Mouse (Mus musculus) lung, adult 2 months (tissue): ENCODE data around the gene Gm45623. TPM values are rescaled to one million over a fixed set of nuclear protein-coding genes. Genes with fewer than 3 reads are reported as not detected.

ENCODE experiments used
- DNase-seq: peaks from one replicate; pipeline ENCODE4 v3.0.0; 2022
- H3K4me1 ChIP-seq: fragments of 200-500 bp; 2 replicates; pipeline ENCODE4 v1.6.1; 2011; ENCODE audit warnings: low read length; ENCODE audit not compliant: control insufficient read depth, insufficient read depth
- H3K4me3 ChIP-seq: fragments of 200-500 bp; replicated peaks from 2 replicates; pipeline ENCODE3; 2011; ENCODE audit warnings: low read depth, mild to moderate bottlenecking, control low read depth, low read length; ENCODE audit errors: extremely low read depth
- CTCF ChIP-seq: fragments of 200-500 bp; IDR thresholded peaks from 2 replicates; pipeline ENCODE4 v1.5.1; 2011; ENCODE audit warnings: mild to moderate bottlenecking, low read length, control low read depth; ENCODE audit not compliant: insufficient read depth
- POLR2A ChIP-seq: fragments of 200-500 bp; IDR thresholded peaks from 2 replicates; pipeline ENCODE4 v1.6.1; 2011; ENCODE audit warnings: low read depth, mild to moderate bottlenecking, control low read depth, low read length, borderline replicate concordance; ENCODE audit errors: extremely low read depth
- WGBS: fragments of 180-500 bp; shearing (Covaris S2); methylation state at CpG from one replicate; pipeline ENCODE4 v1.1.7; 2018; 5-methylcytosine and 5-hydroxymethylcytosine counted together
- polyA plus RNA-seq: library from polyadenylated mRNA; depleted of rRNA; stranded (reverse); fragments of >200 nt; gene quantifications from 2 replicates; pipeline ENCODE4 v1.2.3, GENCODE M21; 2012; rRNA removed

Gm45623 gene
- 0.07 and 0.12 TPM in 2 replicates for polyA plus RNA-seq

GRCm38 (mm10) chr13:56753192-56753951, at the start of gene Gm45623:
TSS of gene Gm45623 (minus strand) at chr13:56753827.
- peaks cover 4% of the 10 kb centered on the region; the same call in 1 of the 2 replicates for H3K4me1 ChIP-seq
- H3K4me3 ChIP-seq = no peak within 1 kb of the TSS
- TF ChIP-seq POLR2A (no peak), CTCF (no peak)
- 13% methylated on average over 71 of the region's 71 CpGs for WGBS
- DNase-seq = no peak

- TF ChIP-seq CTCF (no peak), POLR2A (no peak)
- no peak overlapping the region for H3K4me3 ChIP-seq
- WGBS = 69% methylated on average over 7 of the region's 7 CpGs
- H3K4me1 ChIP-seq = no peaks in the 10 kb centered on the region
- DNase-seq = no peak
Observed at GRCm38 (mm10) chr13:56797459-56797858, 43.8 kb upstream of the Gm45623 start.

DNA sequence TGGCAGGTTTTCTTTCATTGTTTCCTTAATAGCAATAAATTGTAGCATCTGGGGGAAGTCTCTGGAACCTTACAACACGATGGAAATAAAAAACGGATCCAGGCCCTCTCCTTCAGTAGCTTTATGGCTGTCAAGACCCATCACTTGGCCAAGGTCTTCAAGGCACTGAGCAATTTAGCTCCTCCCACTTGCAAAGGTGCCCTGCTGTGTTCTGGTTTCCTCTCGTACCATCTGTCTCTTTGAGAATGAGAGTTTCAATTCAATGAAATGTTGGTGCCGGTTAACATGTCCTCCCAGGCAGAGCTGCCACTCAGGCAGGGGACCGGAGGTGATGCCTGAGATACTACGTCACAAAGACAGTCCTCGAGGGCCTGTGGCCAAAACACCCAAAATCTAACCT, 41.9 kb upstream of the Gm45623 start:
- DNase-seq = no peak
- 79% methylated on average over 7 of the region's 7 CpGs for WGBS
- TF ChIP-seq CTCF = no peak
- TF ChIP-seq POLR2A = no peak
- H3K4me3 ChIP-seq = no peak overlapping the region
- H3K4me1 ChIP-seq = no peaks in the 10 kb centered on the region

- 68% methylated on average over 7 of the region's 7 CpGs for WGBS
- TF ChIP-seq CTCF = no peak
- no peak for TF ChIP-seq POLR2A
- no peaks in the 10 kb centered on the region for H3K4me1 ChIP-seq
- no peak for DNase-seq
- no peak overlapping the region for H3K4me3 ChIP-seq
Observed at GRCm38 (mm10) chr13:56794441-56794840, 40.8 kb upstream of the Gm45623 start.

DNA sequence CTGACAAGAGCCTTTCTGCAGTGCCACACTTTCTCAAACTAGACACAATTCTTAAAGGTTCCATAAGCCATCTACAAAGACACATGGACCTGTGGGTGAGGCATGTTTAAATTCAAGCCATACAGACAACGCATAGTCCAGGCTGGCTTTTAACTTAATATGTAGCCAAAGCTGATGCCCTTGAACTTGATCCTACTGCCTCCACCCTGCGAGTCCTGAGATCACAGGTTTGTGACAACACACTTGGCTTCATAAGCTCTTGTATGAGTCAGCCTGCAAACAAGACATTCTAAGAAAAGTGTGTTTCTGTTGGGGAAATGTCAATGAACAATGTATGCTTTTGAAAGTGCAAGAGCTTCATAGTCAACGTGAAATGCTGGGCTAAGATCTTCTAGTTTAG, 39.2 kb upstream of the Gm45623 start:
- TF ChIP-seq POLR2A (no peak), CTCF (no peak)
- DNase-seq = no peak
- 65% methylated on average over 3 of the region's 3 CpGs for WGBS
- H3K4me1 ChIP-seq = no peaks in the 10 kb centered on the region
- H3K4me3 ChIP-seq = no peak overlapping the region

GRCm38 (mm10) chr13:56790683-56791082, 37.1 kb upstream of the Gm45623 start:
- H3K4me1 ChIP-seq = no peaks in the 10 kb centered on the region
- DNase-seq = no peak
- 91% methylated on average over 3 of the region's 3 CpGs for WGBS
- no peak overlapping the region for H3K4me3 ChIP-seq
- TF ChIP-seq POLR2A (no peak), CTCF (no peak)

- Histone ChIP-seq H3K4me1 (no peaks in the 10 kb centered on the region), H3K4me3 (no peak overlapping the region)
- 83% methylated on average over 1 of the region's 1 CpGs for WGBS
- DNase-seq = no peak
- TF ChIP-seq CTCF (no peak), POLR2A (no peak)
Observed at GRCm38 (mm10) chr13:56782621-56783020, 29.0 kb upstream of the Gm45623 start.

- no peak for DNase-seq
- TF ChIP-seq POLR2A (no peak), CTCF (no peak)
- Histone ChIP-seq H3K4me3 (no peak overlapping the region), H3K4me1 (no peaks in the 10 kb centered on the region)
- WGBS = 89% methylated on average over 3 of the region's 3 CpGs
Observed at GRCm38 (mm10) chr13:56781697-56782096, 28.1 kb upstream of the Gm45623 start.

DNA sequence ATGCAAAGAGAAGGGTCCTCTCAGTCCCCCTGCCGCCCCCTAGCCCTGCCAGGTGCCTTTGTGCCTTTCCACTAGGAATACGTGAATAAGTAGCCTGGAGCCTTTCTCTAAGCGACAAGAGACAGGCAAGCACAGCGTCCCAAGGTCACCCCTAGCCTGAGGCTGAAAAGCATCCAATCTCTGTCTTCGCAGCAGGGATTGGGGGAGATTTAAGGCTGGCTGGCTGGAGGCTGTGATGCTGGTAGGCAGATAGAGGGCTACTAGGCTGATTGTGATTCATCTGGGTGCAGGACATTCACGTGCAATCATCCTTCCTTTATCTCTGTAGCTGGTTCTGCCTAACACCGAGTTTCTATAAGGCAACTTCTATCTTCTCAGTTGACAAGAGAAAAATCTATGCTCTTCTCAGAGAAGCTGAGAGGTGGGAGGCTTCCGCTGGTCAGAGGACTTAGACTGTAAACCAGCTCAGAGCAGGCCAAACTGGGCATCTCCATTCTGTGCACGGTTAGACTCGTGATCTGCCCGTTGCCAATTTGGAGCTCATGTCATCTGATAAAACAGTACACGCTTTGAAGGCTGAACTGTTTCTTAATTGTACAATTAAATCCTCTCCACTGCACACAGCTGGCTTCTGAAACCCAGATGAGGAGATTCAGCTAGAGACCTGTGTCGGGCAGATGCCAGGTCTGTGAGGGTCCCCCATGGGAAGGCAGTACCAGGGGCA, 27.3 kb upstream of the Gm45623 start:
- WGBS = 73% methylated on average over 13 of the region's 13 CpGs
- TF ChIP-seq CTCF = no peak
- TF ChIP-seq POLR2A = no peak
- Histone ChIP-seq H3K4me1 (no peaks in the 10 kb centered on the region), H3K4me3 (no peak overlapping the region)
- DNase-seq = no peak
